Mouse (Mus musculus): ENCODE measurements around the gene Ctc1. TPM values are rescaled to one million over a fixed set of nuclear protein-coding genes. Genes with fewer than 3 reads are reported as not detected.
"Not testable (repeated sequence)": the region's sequence is repeated elsewhere in the genome, so short reads cannot be mapped to it uniquely, and the experiment has no call there.

Ctc1 gene
- polyA plus RNA-seq (2016; fragmentation: Nextera tagmentation; extraction: Ambion mirVana): 71.0 and 75.2 TPM in 2 replicates

DNA sequence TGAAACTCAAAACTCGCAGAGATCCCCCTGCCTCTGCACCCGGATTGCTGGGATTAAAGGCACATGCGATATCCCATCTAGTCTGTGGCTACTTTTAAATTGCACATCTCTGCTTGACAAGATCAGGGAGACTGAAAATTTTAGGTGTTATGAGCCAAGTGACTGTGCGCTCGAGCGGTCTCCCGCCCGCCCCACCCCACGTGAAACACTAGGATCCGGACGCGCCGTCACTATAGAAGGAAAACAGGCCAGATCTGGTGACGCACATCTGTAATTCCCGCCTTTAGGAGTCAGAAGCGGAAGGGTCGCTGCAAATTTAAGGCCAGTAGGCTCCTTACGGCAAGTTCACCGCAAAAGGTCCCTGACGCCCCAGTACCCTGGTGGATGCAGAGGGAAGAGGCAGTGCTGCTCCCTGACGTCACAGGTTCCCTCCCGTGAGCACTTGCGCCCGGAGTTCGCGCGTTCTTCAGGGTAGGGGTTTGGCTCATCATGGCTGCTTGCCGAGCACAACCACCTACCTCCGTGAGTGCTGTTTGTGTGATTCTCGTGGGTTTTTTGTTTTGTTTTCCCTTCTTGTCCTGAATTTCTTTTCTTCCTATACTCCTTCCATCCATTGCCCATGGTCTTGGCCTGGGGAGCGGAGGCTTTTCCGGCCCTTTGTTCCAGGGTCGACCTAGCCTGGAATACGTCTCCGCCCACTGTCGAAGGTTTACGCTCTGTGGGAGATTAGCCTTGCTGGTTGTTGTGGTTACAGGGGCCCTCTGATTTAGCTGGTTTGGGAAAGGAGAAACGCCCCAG is at the start of gene Ctc1:
Gene Ctc1, plus strand, starts transcription at position 268 of the 798 bp plus-strand sequence.
- H3K4me1 ChIP-seq: peaks cover 11% of the 10 kb centered on the region; the same call in 1 of the 2 replicates
- WGBS: 4% methylated on average over 38 of the region's 38 CpGs
- no peaks in the 10 kb centered on the region for H3K9me3 ChIP-seq
- peak within 1 kb of the TSS; percentile 66 for H3K4me3 ChIP-seq
- peak within 1 kb of the TSS; percentile 76 for H3K9ac ChIP-seq
- ATAC-seq (ENCODE audit: insufficient number of reproducible peaks, insufficient read depth, low FRiP score, low TSS enrichment): peak; percentile 91
- H3K36me3 ChIP-seq: 0 out of 2 replicates have a peak, but pooled peaks cover under 1% of the 10 kb centered on the region
- H3K27me3 ChIP-seq: no peaks in the 10 kb centered on the region
- peak within 1 kb of the TSS; percentile 68 for H3K4me2 ChIP-seq (replicated peaks)
- peak within 1 kb of the TSS; percentile 89 for H3K27ac ChIP-seq

DNA sequence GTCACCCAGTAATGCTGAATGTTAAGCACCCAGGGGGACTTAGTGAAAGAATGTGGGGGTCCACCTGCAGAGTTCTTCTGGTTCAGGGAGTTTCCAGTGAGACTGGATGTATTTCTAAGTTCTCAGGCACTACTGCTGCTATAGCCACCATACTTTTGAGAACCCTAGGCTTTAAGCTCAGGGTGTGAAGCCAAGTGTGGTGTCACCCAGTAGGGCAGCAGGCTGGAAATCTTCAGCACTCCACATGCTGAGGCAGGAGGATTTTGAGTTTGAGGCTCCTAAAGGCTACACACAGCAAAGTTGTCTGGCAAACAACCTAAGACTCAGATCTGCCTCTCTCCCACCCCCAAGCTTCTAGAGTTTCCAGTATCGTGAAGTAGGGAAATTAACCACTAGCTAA is 49.2 kb upstream of the Ctc1 start:
- H3K4me3 ChIP-seq: no peak overlapping the region
- WGBS: 44% methylated on average over 1 of the region's 1 CpGs

DNA sequence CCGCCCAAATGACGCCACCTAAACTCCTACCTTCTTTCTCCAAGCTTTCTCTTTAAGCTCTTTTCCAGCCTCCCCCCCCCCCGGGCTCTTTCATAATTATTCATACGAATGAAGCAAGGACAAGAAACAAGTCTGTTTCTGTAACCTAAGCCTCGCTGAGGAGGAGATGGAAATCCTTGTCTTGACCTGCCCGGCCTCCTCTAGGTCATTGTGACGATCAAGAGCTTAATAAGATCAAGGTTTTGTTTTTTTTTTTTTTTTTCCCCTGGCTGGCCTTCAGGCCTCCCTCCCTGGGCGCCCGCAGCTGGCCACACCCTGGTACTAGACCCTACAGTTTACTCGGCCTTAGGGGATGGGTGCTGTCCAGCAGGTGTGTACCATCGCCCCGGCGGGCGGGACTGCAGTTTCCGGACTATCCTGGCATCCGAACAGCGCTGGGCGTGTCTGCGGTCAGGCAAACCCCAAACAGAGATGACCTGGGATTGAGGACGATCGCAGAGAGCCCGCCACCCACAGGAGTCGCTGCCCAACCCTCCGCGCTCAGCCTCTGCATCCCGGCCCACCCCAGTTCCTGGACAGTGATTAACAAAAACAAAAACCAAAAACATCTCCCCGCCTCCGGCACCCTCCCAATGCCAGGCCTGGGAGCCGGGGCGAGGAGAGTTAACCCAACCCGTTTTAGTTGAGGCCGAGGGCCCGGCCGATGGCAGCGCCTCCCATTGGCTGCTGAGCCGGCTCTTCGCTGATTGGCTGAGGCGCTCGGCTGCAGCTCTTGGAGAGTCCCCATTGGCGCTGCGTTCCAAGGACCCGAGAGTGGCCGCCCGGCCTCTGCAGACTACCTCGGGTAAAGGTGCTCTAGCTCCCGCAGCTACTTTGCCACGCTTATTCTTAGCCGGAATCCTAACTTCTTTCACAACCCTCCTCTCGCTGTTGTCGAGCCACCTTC is 48.1 kb upstream of the Ctc1 start, which contains the start of gene Slc25a35:
Gene Slc25a35, plus strand, starts transcription at position 795 of the 946 bp plus-strand sequence.
- H3K27ac ChIP-seq: no peak within 1 kb of the TSS
- H3K4me2 ChIP-seq (replicated peaks): peak within 1 kb of the TSS; percentile 91
- under 1% methylated on average over 50 of the region's 50 CpGs for WGBS
- no peaks in the 10 kb centered on the region for H3K36me3 ChIP-seq
- ATAC-seq (ENCODE audit: insufficient number of reproducible peaks, insufficient read depth, low FRiP score, low TSS enrichment): peak; percentile 96
- no peaks in the 10 kb centered on the region for H3K27me3 ChIP-seq
- H3K9me3 ChIP-seq: no peaks in the 10 kb centered on the region
- H3K4me1 ChIP-seq: peaks cover 10% of the 10 kb centered on the region; the same call in 1 of the 2 replicates
- peak within 1 kb of the TSS; percentile 53 for H3K4me3 ChIP-seq
- H3K9ac ChIP-seq: peak within 1 kb of the TSS; percentile 63

More for the DNA sequence above, 49.2 kb upstream of the Ctc1 start:
- Histone ChIP-seq H3K36me3 (no peaks in the 10 kb centered on the region), H3K27ac (no peak overlapping the region), H3K4me2 (replicated peaks) (no peak overlapping the region; the same call in 1 of the 2 replicates), H3K4me1 (peaks cover 13% of the 10 kb centered on the region; the same call in 1 of the 2 replicates), H3K27me3 (no peaks in the 10 kb centered on the region), H3K9me3 (no peaks in the 10 kb centered on the region), H3K9ac (no peak overlapping the region)
- ATAC-seq (ENCODE audit: insufficient number of reproducible peaks, insufficient read depth, low FRiP score, low TSS enrichment): no peak

DNA sequence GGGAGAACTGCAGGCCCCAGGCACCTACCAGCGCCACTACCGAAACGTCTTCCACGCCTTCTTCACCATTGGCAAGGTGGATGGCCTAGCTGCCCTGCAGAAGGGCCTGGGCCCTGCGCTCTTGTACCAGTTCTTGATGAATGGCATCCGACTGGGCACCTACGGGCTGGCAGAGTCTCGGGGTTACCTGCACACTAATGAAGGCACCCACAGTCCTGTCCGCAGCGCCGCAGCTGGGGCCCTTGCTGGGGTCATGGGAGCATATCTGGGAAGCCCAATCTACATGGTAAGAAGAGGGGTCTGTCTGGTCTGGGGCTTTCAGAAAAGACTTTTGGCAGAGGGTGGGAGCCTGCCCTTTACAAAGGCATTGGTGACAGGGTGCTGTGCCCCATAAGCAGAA is 47.0 kb upstream of the Ctc1 start:
- no peak overlapping the region for H3K27ac ChIP-seq
- no peak for ATAC-seq (ENCODE audit: insufficient number of reproducible peaks, insufficient read depth, low FRiP score, low TSS enrichment)
- WGBS: 87% methylated on average over 11 of the region's 11 CpGs

DNA sequence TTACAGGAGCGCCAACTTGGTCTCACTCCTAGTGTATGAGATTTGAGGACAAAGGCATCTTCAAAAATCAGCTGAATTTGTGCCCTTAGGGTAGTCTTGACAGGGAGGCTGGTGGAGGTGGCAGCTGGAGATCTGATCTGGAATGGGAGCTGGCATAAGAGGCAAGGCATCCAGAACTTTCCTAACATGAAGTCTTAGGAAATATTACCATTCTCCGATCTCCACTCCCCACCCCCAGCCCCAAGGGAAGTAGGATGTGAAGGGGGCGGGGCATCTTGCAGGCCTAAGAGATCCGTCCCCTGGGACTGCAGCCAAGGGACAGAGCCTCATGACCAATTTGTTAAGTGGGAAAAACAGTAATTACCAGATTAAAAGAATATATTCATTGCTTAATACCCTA is 45.5 kb upstream of the Ctc1 start:
- H3K27me3 ChIP-seq: no peaks in the 10 kb centered on the region

More for the DNA sequence above, 47.0 kb upstream of the Ctc1 start:
- Histone ChIP-seq H3K4me2 (replicated peaks) (peak overlapping the region; percentile 91; the same call in 1 of the 2 replicates), H3K9ac (no peak overlapping the region), H3K27me3 (no peaks in the 10 kb centered on the region), H3K4me1 (peaks cover 14% of the 10 kb centered on the region), H3K36me3 (no peaks in the 10 kb centered on the region), H3K9me3 (no peaks in the 10 kb centered on the region), H3K4me3 (peak overlapping the region; percentile 53; the same call in 1 of the 2 replicates)

DNA sequence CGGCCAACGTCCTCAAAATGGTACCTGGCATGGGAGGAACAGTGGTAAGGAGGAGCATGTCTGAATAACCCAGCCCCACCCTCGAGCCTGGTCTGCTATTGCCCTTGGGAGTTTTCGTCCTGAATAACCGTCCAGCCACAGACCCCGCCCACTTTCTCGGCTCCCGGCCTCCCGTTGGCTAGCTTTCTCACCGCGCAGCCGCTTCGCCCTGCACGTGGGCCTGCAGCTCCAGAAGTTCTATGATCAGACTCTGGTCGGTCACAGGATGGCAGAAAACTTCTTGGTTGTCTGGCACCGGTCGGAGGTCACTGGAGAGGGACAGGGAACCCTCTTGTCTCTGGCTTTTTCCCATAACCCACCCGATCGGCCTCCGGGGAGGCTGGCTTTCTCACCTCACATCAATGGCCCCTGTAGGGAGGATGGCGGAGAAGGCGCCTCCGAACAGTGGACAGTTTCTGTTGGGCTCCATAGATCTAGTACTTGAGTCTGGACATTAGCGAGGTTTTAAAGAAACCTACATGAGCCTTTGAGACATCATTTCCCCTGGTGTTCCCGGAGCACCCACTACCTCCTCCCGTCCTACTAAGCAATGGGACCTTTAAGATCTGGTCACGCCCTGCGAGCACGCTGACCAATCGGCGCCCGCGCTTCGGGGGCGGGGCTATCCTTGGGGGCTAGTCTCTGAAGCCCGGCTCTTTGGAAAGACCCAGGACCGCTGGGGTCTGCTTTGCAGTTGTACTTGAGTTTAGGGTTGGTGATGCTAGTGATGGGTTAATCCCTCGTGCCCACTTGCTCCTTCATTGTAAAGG is 42.3 kb upstream of the Ctc1 start:
- not testable (repeated sequence) for H3K27me3 ChIP-seq, H3K27ac ChIP-seq, H3K9me3 ChIP-seq, H3K4me1 ChIP-seq, H3K36me3 ChIP-seq
- peak overlapping the region; percentile 40; the same call in 1 of the 2 replicates for H3K9ac ChIP-seq
- peak; percentile 83 for ATAC-seq (ENCODE audit: insufficient number of reproducible peaks, insufficient read depth, low FRiP score, low TSS enrichment)
- H3K4me2 ChIP-seq (replicated peaks): peak overlapping the region; percentile 64
- H3K4me3 ChIP-seq: peak overlapping the region; percentile 43
- under 1% methylated on average over 38 of the region's 38 CpGs for WGBS

More for the DNA sequence above, 45.5 kb upstream of the Ctc1 start:
- Histone ChIP-seq H3K36me3 (no peaks in the 10 kb centered on the region), H3K4me2 (replicated peaks) (no peak overlapping the region), H3K27ac (no peak overlapping the region), H3K4me3 (no peak overlapping the region), H3K9ac (no peak overlapping the region), H3K9me3 (no peaks in the 10 kb centered on the region), H3K4me1 (peaks cover 17% of the 10 kb centered on the region)
- ATAC-seq (ENCODE audit: insufficient number of reproducible peaks, insufficient read depth, low FRiP score, low TSS enrichment): no peak
- whole genome bisulfite sequencing: 82% methylated on average over 4 of the region's 4 CpGs

DNA sequence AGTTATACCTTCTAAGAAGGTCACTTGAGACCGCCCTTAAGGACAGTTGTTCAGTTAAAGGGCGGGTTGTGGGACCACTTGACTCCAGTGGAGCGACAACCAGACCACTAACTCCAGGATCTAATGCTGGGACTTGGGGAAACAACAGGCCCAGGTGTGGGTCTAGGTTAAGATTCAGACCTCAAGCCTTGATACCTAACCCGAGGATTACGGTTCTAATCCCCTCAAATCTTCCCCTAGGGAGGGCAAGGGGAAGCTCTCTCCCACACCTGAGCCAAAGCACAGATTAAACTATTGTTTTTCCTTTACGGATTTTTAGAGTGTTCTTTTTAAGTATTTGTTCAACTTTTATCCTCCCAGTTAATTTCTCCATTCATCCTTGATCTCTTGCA is 41.7 kb upstream of the Ctc1 start:
- H3K27ac ChIP-seq: no peak overlapping the region
- peak overlapping the region; percentile 43 for H3K4me3 ChIP-seq
- H3K9ac ChIP-seq: peak overlapping the region; percentile 40; the same call in 1 of the 2 replicates
- 29% methylated on average over 6 of the region's 6 CpGs for WGBS
- H3K4me1 ChIP-seq: peaks cover 7% of the 10 kb centered on the region
- no peak for ATAC-seq (ENCODE audit: insufficient number of reproducible peaks, insufficient read depth, low FRiP score, low TSS enrichment)
- H3K36me3 ChIP-seq: no peaks in the 10 kb centered on the region
- H3K27me3 ChIP-seq: no peaks in the 10 kb centered on the region
- H3K9me3 ChIP-seq: no peaks in the 10 kb centered on the region
- peak overlapping the region; percentile 64 for H3K4me2 ChIP-seq (replicated peaks)

DNA sequence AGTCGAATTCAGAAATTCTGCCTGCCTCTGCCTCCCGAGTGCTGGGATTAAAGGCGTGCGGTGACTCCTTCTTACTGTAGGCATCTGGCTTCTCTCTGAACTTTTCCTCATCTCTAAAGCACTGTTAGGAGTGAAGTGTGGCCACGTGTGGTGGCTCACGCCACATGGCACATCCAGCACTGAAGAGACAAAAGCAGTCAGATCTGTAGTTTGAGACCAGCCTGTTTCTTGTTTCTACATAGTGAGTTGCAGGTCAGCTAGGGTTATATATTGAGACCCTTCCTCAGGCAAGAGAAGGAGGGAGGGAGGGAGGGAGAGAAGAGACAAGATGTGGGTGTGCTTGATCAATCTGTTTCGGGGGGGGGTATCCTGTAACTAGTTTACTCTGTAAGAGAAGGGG is 40.6 kb upstream of the Ctc1 start, which contains the start of gene Rangrf:
Gene Rangrf, minus strand, starts transcription at position 101 of the 400 bp plus-strand sequence.
- Histone ChIP-seq H3K36me3 (no peaks in the 10 kb centered on the region), H3K4me2 (replicated peaks) (peak within 1 kb of the TSS; percentile 64), H3K9ac (peak within 1 kb of the TSS; percentile 40; the same call in 1 of the 2 replicates), H3K9me3 (no peaks in the 10 kb centered on the region), H3K27ac (no peak within 1 kb of the TSS), H3K4me3 (peak within 1 kb of the TSS; percentile 43), H3K4me1 (peaks cover 7% of the 10 kb centered on the region), H3K27me3 (no peaks in the 10 kb centered on the region)
- WGBS: 83% methylated on average over 7 of the region's 7 CpGs
- no peak for ATAC-seq (ENCODE audit: insufficient number of reproducible peaks, insufficient read depth, low FRiP score, low TSS enrichment)

DNA sequence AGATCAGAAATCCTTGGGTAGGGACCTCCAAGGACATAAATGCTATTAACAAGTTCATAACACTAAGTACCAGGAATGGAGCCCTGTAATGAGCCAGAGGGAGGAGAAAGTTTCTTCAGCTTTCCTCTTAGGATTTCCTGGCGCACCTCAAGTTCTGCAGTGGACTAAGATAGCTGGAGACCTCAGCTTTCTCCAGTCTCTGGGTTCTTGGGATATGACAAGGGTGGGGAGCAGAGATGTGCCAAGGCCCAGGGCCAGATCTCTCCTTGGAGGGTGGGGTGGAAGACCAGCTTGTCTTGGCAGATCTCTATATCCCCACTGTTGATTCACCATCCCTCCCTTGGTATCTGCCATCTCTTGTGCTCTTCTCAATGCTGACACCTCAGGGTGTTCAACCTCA is 40.1 kb upstream of the Ctc1 start:
- WGBS: 87% methylated on average over 1 of the region's 1 CpGs
- H3K4me2 ChIP-seq (replicated peaks): no peak overlapping the region
- H3K4me3 ChIP-seq: no peak overlapping the region
- H3K9me3 ChIP-seq: no peaks in the 10 kb centered on the region
- ATAC-seq (ENCODE audit: insufficient number of reproducible peaks, insufficient read depth, low FRiP score, low TSS enrichment): no peak
- H3K27ac ChIP-seq: no peak overlapping the region
- H3K9ac ChIP-seq: no peak overlapping the region
- no peaks in the 10 kb centered on the region for H3K27me3 ChIP-seq
- peaks cover 7% of the 10 kb centered on the region for H3K4me1 ChIP-seq
- no peaks in the 10 kb centered on the region for H3K36me3 ChIP-seq

DNA sequence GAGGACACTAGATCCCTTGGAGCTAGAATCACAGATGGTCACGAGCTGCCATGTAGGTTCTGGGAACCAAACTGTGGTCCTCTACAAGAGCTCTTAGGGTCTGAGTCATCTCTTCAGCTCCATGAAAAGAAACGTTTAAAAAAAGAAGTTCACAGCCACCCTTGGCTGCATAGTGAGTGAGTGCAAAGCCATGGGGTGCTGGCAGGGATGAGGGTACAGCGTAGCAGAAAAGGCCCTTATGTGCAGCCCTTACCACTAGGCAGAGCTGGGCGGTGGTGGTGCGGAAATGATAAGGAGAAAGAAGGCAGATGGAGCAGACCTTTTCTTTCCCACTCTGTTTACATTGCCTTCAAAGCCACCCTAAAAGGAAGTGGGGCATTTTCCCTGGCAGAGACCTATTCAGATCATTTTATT is 36.4 kb upstream of the Ctc1 start:
- H3K9ac ChIP-seq: no peak overlapping the region
- ATAC-seq (ENCODE audit: insufficient number of reproducible peaks, insufficient read depth, low FRiP score, low TSS enrichment): no peak
- no peak overlapping the region for H3K27ac ChIP-seq
- H3K27me3 ChIP-seq: no peaks in the 10 kb centered on the region
- no peak overlapping the region for H3K4me2 ChIP-seq (replicated peaks)
- no peaks in the 10 kb centered on the region for H3K36me3 ChIP-seq
- WGBS: 63% methylated on average over 5 of the region's 5 CpGs
- H3K9me3 ChIP-seq: no peaks in the 10 kb centered on the region
- no peak overlapping the region for H3K4me3 ChIP-seq
- no peaks in the 10 kb centered on the region for H3K4me1 ChIP-seq
